Mouse (Mus musculus): ENCODE measurements at regions not wholly inside any gene's neighbourhood (a gene's known extent, or its start where the extent isn't known, plus 50 kb on each side); places are given as distances from the start of the nearest gene placed in this dataset.

DNA sequence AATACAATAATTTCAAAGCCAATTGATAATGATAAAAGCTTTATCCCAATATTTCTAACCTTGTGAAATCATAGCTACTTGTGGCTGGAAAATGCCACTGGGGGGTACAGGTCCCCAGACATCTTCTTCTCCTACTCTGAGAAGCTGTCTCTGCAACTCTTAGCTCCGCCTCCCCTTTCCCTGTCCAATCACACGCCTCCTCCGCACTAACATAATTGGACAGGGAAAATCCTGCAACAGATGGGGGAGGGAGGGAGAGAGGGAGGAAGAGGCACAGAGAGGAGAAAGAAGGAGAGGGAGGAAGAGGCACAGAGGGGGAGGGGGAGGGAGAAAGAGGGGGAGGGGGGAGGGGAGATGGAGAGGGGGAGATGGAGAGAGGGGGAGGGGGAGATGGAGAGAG is 73.3 kb downstream of the Gm11983 start:
- H3K4me3 ChIP-seq, result no peak overlapping the region
- no peaks in the 10 kb centered on the region for H3K4me1 ChIP-seq (ENCODE audit: control insufficient read depth, insufficient read depth, low read length)
- H3K27ac ChIP-seq, result no peak overlapping the region
- intact Hi-C loops (cut with DNase I), result no loop called here
- TF ChIP-seq EP300 (IDR thresholded peaks at IDR 0.05; ENCODE audit: insufficient read depth, low read depth, low read length) (no peak), POLR2A (IDR thresholded peaks at IDR 0.05; ENCODE audit: insufficient read depth, low read depth, low read length) (no peak), CTCF (IDR thresholded peaks at IDR 0.05) (no peak)
- WGBS, result 84% methylated on average over 3 of the region's 3 CpGs
- no peak overlapping the region for H3K9ac ChIP-seq (ENCODE audit: low read depth, low read length)
- no peaks in the 10 kb centered on the region for H3K79me2 ChIP-seq (replicated peaks; ENCODE audit: control insufficient read depth, insufficient read depth, low read length)
- no peaks in the 10 kb centered on the region for H3K27me3 ChIP-seq (ENCODE audit: control insufficient read depth, insufficient read depth, low read length)
- H3K36me3 ChIP-seq (ENCODE audit: control insufficient read depth, insufficient read depth, low read length), result no peaks in the 10 kb centered on the region
- no peak for DNase-seq

DNA sequence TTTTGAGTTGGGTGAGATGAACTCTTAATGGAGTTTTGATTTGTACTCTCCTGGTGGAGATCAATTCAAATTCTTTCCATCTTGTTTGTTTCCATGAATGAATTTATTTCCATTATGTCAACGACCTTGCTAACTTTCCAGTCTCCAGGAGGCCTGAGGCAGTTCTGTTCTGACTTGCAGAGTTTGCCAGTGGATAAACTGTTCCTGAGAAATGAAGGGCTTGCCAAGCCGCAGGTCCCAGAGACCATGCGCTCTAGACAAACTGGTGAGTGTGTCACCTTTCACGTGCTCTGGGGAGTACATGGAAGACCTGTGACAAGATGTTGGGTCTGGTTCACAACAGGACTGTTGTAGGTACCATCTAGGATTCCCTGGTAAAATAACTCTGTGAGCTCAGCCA is 74.5 kb downstream of the Gm11983 start:
- no peak for DNase-seq
- no peaks in the 10 kb centered on the region for H3K27me3 ChIP-seq (ENCODE audit: control insufficient read depth, insufficient read depth, low read length)
- H3K4me1 ChIP-seq (ENCODE audit: control insufficient read depth, insufficient read depth, low read length), result no peaks in the 10 kb centered on the region
- no peak overlapping the region for H3K27ac ChIP-seq
- 68% methylated on average over 4 of the region's 4 CpGs for WGBS
- intact Hi-C loops (cut with DNase I), result no loop called here
- H3K36me3 ChIP-seq (ENCODE audit: control insufficient read depth, insufficient read depth, low read length), result no peaks in the 10 kb centered on the region
- H3K79me2 ChIP-seq (replicated peaks; ENCODE audit: control insufficient read depth, insufficient read depth, low read length), result no peaks in the 10 kb centered on the region
- H3K4me3 ChIP-seq, result no peak overlapping the region
- TF ChIP-seq POLR2A (IDR thresholded peaks at IDR 0.05; ENCODE audit: insufficient read depth, low read depth, low read length), result no peak
- no peak for TF ChIP-seq EP300 (IDR thresholded peaks at IDR 0.05; ENCODE audit: insufficient read depth, low read depth, low read length)
- TF ChIP-seq CTCF (IDR thresholded peaks at IDR 0.05), result no peak
- H3K9ac ChIP-seq (ENCODE audit: low read depth, low read length), result no peak overlapping the region

DNA sequence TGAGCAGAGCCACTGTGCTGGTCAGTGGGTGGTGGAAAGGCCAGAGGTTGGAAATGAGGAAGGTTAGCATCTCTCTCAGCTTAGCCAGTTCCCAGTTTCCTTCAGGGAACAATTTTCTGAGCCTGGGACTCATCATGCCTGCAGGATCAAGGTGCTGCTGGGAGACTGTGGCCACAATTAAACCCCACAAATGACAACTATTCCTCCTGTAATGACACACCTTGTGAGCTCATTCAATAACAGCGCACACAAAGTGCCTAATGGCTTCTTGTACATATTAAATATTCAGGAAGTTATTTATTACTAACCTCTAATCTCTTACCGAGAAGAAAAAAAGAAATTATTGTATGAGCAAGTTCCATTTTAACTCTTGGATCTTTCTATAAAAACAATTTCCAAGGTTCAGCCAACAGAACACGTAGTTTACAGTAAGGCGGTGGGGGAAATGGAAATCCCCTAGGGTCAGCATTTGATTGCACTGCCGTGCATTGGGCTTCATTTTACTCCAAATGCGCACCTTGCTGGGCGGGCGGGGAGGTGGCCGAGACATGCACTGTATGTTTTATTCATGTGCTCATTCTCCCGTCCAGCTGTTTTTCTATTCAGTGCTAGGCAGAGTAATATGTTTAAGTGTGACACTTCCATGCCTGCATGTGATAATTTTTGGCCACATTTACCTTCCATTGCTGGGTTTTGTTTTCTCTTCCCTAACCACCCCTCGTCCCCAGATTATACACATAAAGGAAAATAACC is 75.4 kb downstream of the Gm11983 start:
- no peaks in the 10 kb centered on the region for H3K36me3 ChIP-seq (ENCODE audit: control insufficient read depth, insufficient read depth, low read length)
- no peaks in the 10 kb centered on the region for H3K79me2 ChIP-seq (replicated peaks; ENCODE audit: control insufficient read depth, insufficient read depth, low read length)
- 84% methylated on average over 11 of the region's 11 CpGs for WGBS
- H3K4me1 ChIP-seq (ENCODE audit: control insufficient read depth, insufficient read depth, low read length), result no peaks in the 10 kb centered on the region
- no peak for TF ChIP-seq CTCF (IDR thresholded peaks at IDR 0.05)
- no peak for TF ChIP-seq EP300 (IDR thresholded peaks at IDR 0.05; ENCODE audit: insufficient read depth, low read depth, low read length)
- TF ChIP-seq POLR2A (IDR thresholded peaks at IDR 0.05; ENCODE audit: insufficient read depth, low read depth, low read length), result no peak
- no peak overlapping the region for H3K4me3 ChIP-seq
- no peaks in the 10 kb centered on the region for H3K27me3 ChIP-seq (ENCODE audit: control insufficient read depth, insufficient read depth, low read length)
- intact Hi-C loops (cut with DNase I), result no loop called here
- H3K9ac ChIP-seq (ENCODE audit: low read depth, low read length), result no peak overlapping the region
- no peak overlapping the region for H3K27ac ChIP-seq
- DNase-seq, result no peak

DNA sequence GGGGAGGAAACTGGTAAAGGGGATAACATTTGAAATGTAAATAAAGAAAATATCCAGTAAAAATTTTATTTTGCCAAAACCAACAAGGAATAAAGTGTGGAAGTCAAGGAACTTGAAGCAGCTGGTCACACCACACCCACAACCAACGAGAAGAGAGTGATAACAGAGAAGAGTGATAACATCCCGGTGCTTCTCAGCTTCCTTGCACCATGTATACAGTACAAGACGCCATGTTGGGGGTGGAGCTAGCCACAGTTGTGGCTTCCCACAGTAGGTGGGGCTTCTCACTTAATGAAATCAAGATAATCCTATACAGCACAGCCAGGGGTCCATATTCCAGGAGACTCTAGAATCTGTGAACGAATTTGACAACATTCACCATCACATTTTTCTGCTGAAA is 77.9 kb downstream of the Gm11983 start:
- no peaks in the 10 kb centered on the region for H3K27me3 ChIP-seq (ENCODE audit: control insufficient read depth, insufficient read depth, low read length)
- H3K79me2 ChIP-seq (replicated peaks; ENCODE audit: control insufficient read depth, insufficient read depth, low read length), result no peaks in the 10 kb centered on the region
- intact Hi-C loops (cut with DNase I), result no loop called here
- no peaks in the 10 kb centered on the region for H3K36me3 ChIP-seq (ENCODE audit: control insufficient read depth, insufficient read depth, low read length)
- DNase-seq, result no peak
- no peak overlapping the region for H3K9ac ChIP-seq (ENCODE audit: low read depth, low read length)
- no peak overlapping the region for H3K4me3 ChIP-seq
- H3K27ac ChIP-seq, result no peak overlapping the region
- WGBS, result 47% methylated on average over 4 of the region's 4 CpGs
- H3K4me1 ChIP-seq (ENCODE audit: control insufficient read depth, insufficient read depth, low read length), result no peaks in the 10 kb centered on the region
- no peak for TF ChIP-seq CTCF (IDR thresholded peaks at IDR 0.05)
- no peak for TF ChIP-seq EP300 (IDR thresholded peaks at IDR 0.05; ENCODE audit: insufficient read depth, low read depth, low read length)
- TF ChIP-seq POLR2A (IDR thresholded peaks at IDR 0.05; ENCODE audit: insufficient read depth, low read depth, low read length), result no peak

DNA sequence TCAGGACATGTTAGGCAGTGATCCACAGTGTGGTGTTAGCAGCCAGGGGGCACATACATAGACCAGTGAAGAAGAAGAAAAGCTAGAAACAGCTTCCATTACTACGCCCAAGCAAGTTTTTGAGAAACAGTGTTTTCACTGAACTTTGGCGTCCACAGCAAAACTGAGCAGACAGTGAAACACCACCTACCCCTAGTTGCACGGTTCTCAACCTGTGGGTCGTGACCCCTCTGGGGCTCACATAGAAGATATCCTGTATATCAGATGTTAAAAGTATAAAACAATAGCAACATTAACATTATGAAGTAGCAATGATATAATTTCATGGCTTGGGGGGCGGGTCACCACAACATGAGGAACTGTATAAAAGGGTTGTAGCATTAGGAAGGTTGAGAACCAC is 81.1 kb downstream of the Ramp3 start:
- Histone ChIP-seq H3K9ac (ENCODE audit: low read depth, low read length) (no peak overlapping the region), H3K79me2 (replicated peaks; ENCODE audit: control insufficient read depth, insufficient read depth, low read length) (no peaks in the 10 kb centered on the region), H3K4me3 (no peak overlapping the region), H3K27me3 (ENCODE audit: control insufficient read depth, insufficient read depth, low read length) (no peaks in the 10 kb centered on the region), H3K27ac (no peak overlapping the region), H3K4me1 (ENCODE audit: control insufficient read depth, insufficient read depth, low read length) (no peaks in the 10 kb centered on the region), H3K36me3 (ENCODE audit: control insufficient read depth, insufficient read depth, low read length) (no peaks in the 10 kb centered on the region)
- intact Hi-C loops (cut with DNase I), result no loop called here
- no peak for TF ChIP-seq POLR2A (IDR thresholded peaks at IDR 0.05; ENCODE audit: insufficient read depth, low read depth, low read length)
- WGBS, result 90% methylated on average over 5 of the region's 5 CpGs
- no peak for DNase-seq

DNA sequence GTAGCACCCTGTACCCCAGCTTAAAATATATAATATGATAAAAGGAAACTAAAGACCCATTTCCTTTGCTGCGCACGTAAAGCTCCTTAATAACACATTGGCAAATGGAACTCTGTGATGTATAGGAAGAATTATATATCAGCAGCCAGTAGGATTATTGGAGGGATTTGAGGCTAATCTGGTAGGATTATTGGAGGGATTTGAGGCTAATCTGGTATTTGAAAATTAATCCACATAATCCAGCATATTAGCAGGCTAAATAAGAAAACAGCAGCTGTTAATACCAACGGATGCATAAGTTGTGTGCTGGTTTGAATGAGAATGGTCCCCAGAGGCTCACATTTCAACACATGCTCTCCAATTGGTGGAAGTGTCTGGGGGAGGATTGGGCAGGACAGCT is 80.3 kb downstream of the Ramp3 start:
- H3K27ac ChIP-seq, result no peak overlapping the region
- H3K4me1 ChIP-seq (ENCODE audit: control insufficient read depth, insufficient read depth, low read length), result no peaks in the 10 kb centered on the region
- intact Hi-C loops (cut with DNase I), result no loop called here
- H3K36me3 ChIP-seq (ENCODE audit: control insufficient read depth, insufficient read depth, low read length), result no peaks in the 10 kb centered on the region
- no peak overlapping the region for H3K4me3 ChIP-seq
- WGBS, result 84% methylated on average over 3 of the region's 3 CpGs
- DNase-seq, result no peak
- no peak overlapping the region for H3K9ac ChIP-seq (ENCODE audit: low read depth, low read length)
- no peak for TF ChIP-seq CTCF (IDR thresholded peaks at IDR 0.05)
- TF ChIP-seq EP300 (IDR thresholded peaks at IDR 0.05; ENCODE audit: insufficient read depth, low read depth, low read length), result no peak
- no peak for TF ChIP-seq POLR2A (IDR thresholded peaks at IDR 0.05; ENCODE audit: insufficient read depth, low read depth, low read length)
- H3K27me3 ChIP-seq (ENCODE audit: control insufficient read depth, insufficient read depth, low read length), result no peaks in the 10 kb centered on the region
- no peaks in the 10 kb centered on the region for H3K79me2 ChIP-seq (replicated peaks; ENCODE audit: control insufficient read depth, insufficient read depth, low read length)

Data from heart, adult 2 months (tissue).